Mouse (Mus musculus): Measurements from ENCODE around the gene Ubac2.

DNA sequence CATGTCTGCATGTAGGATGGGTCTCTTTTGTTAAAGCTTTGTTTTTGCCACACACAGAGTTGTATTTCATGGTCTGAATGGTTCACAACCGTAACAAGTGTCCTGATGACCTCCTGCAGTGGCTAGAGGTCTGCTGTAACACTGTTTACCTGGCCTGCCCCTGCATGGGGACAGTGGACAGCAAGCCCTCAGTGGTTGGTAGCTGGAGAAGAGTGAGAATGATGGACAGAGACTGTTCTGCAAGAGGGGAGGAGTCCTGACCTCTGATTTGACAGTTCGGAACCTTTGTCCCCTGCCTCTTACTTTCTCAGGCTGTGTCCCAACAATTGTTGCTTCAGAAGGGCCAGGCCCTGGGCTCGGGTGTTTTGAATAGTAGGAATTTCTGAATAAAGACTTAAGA, 39.8 kb downstream of the Ubac2 start:
- TF ChIP-seq CTCF (IDR thresholded peaks at IDR 0.05; ENCODE audit: low read depth, low read length) (no peak), POLR2A (IDR thresholded peaks at IDR 0.05; ENCODE audit: borderline replicate concordance, low read depth, low read length) (no peak)
